Mouse (Mus musculus) fibroblast of lung, adult 2 months (primary cell): Measurements from ENCODE around the gene Ppp1r9b.

Experiments
- DNase-seq: peaks from one replicate; pipeline ENCODE4 v3.0.0-alpha.2; 2011; ENCODE audit warnings: low read depth

Ppp1r9b gene

GRCm38 (mm10) chr11:95023481-95023880 is 32.6 kb downstream of the Ppp1r9b start:
- DNase-seq = no peak

GRCm38 (mm10) chr11:95024439-95025184 is 33.8 kb downstream of the Ppp1r9b start:
- no peak for DNase-seq

- DNase-seq = no peak
Observed at GRCm38 (mm10) chr11:95025227-95026012, 34.6 kb downstream of the Ppp1r9b start.

GRCm38 (mm10) chr11:95026090-95026542 is 35.3 kb downstream of the Ppp1r9b start:
- DNase-seq = no peak

- no peak for DNase-seq
Observed at GRCm38 (mm10) chr11:95026849-95027248, 36.0 kb downstream of the Ppp1r9b start.

- no peak for DNase-seq
Observed at GRCm38 (mm10) chr11:95027850-95028470, 37.1 kb downstream of the Ppp1r9b start.

- DNase-seq = no peak
Observed at GRCm38 (mm10) chr11:95032945-95033344, 42.1 kb downstream of the Ppp1r9b start.

GRCm38 (mm10) chr11:95033617-95034016 is 42.8 kb downstream of the Ppp1r9b start:
- DNase-seq = no peak

- no peak for DNase-seq
Observed at GRCm38 (mm10) chr11:95034902-95035301, 44.1 kb downstream of the Ppp1r9b start.

GRCm38 (mm10) chr11:95036521-95036920 is 45.7 kb downstream of the Ppp1r9b start:
- no peak for DNase-seq

- no peak for DNase-seq
Observed at GRCm38 (mm10) chr11:95037306-95037705, 46.5 kb downstream of the Ppp1r9b start.

- no peak for DNase-seq
Observed at GRCm38 (mm10) chr11:95038156-95038817, 47.5 kb downstream of the Ppp1r9b start.

- no peak for DNase-seq
Observed at GRCm38 (mm10) chr11:95038818-95039655, 48.2 kb downstream of the Ppp1r9b start.

- DNase-seq = no peak
Observed at GRCm38 (mm10) chr11:95039766-95040165, 48.9 kb downstream of the Ppp1r9b start.

GRCm38 (mm10) chr11:95040491-95041138 is 49.8 kb downstream of the Ppp1r9b start:
- peak; percentile 19 for DNase-seq

GRCm38 (mm10) chr11:95041139-95041609 is 50.3 kb downstream of the Ppp1r9b start, which contains the start of gene Pdk2:
TSS of gene Pdk2 (minus strand) at chr11:95041354.
- DNase-seq = peak; percentile 94

- peak; percentile 66 for DNase-seq
Observed at GRCm38 (mm10) chr11:95042096-95042495, 51.3 kb downstream of the Ppp1r9b start.

- no peak for DNase-seq
Observed at GRCm38 (mm10) chr11:95043060-95043459, 52.2 kb downstream of the Ppp1r9b start.

GRCm38 (mm10) chr11:95043608-95044007 is 52.8 kb downstream of the Ppp1r9b start:
- DNase-seq = no peak

GRCm38 (mm10) chr11:95044185-95044870 is 53.5 kb downstream of the Ppp1r9b start:
- no peak for DNase-seq
